Mouse (Mus musculus) heart, adult 10 weeks (tissue): ENCODE data around the gene Rasl11b. TPM values are rescaled to one million over a fixed set of nuclear protein-coding genes. Genes with fewer than 3 reads are reported as not detected.

Source experiments
- polyA plus RNA-seq: library from polyadenylated mRNA; stranded (reverse); fragments of 350-450 nt; fragmentation: Illumina TruSeq; extraction: RNeasy Lipid Tissue Mini Kit (QIAGEN cat#74804); gene quantifications from one replicate; pipeline ENCODE4 v1.2.3, GENCODE M21; 2014; ENCODE audit warnings: low read depth, low replicate concordance

Gene Rasl11b
- 37.2 TPM for polyA plus RNA-seq

GRCm38 (mm10) chr5:74194841-74195613 lies at the start of gene Rasl11b:
Rasl11b (plus strand) TSS chr5:74195286.

Other genes starting within 250 kb of the Rasl11b start
- gene Usp46, start 126.9 kb upstream of the Rasl11b start, polyA plus RNA-seq, result 22.7 TPM